Mouse (Mus musculus) ES-Bruce4 (cell line): ENCODE results near the gene Pdia3.

Source experiments
- CTCF ChIP-seq: IDR thresholded peaks from one replicate; pipeline ENCODE4 v1.8.1; 2011; ENCODE audit warnings: low read depth, low read length
- EP300 ChIP-seq: IDR thresholded peaks from 2 replicates; pipeline ENCODE4 v1.6.1; 2011; ENCODE audit warnings: low read depth, low read length; ENCODE audit not compliant: insufficient read depth
- POLR2A ChIP-seq: IDR thresholded peaks from one replicate; pipeline ENCODE4 v1.8.1; 2011; ENCODE audit warnings: low read length; ENCODE audit not compliant: insufficient read depth

DNA sequence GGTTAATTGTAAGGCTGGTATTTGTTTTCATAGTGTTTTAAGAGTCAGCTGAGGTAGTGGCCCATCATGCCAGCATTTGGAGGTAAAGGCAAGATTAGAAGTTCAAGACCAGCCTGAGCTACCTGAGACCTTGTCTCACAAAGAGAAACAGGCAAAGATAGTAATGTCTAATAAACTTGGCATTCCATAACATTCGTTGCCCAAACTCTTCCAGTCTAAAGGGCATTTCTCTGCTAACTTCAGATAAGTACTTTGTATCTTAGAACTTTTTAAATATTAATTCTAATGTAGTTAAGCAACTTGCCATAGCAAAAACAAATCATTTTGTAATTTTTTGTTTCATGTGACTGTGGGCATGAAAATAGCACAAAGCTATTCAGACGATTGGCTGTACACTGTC, 9.6 kb downstream of the Pdia3 start:
- no peak for TF ChIP-seq CTCF
- TF ChIP-seq EP300 = no peak
- TF ChIP-seq POLR2A = no peak
